Mouse (Mus musculus): Measurements from ENCODE around the gene Rbfox2. TPM values are rescaled to one million over a fixed set of nuclear protein-coding genes. Genes with fewer than 3 reads are reported as not detected.

The Rbfox2 gene
- polyA plus RNA-seq, 1 experiment = 6.1 TPM

- Histone ChIP-seq H3K4me1 (ENCODE audit: control insufficient read depth, insufficient read depth, low read length) (no peaks in the 10 kb centered on the region), H3K27ac (ENCODE audit: control insufficient read depth, insufficient read depth, low read depth, low read length, poor library complexity) (no peak overlapping the region), H3K4me3 (replicated peaks; ENCODE audit: control insufficient read depth, low read depth, low read length) (no peak overlapping the region)
- TF ChIP-seq POLR2A (IDR thresholded peaks at IDR 0.05; ENCODE audit: borderline replicate concordance, control insufficient read depth, low read depth, low read length) (no peak), CTCF (IDR thresholded peaks at IDR 0.05; ENCODE audit: control insufficient read depth, insufficient read depth, low read length) (no peak)
- 83% methylated on average over 9 of the region's 9 CpGs for WGBS
These were observed 190.6 kb downstream of the Rbfox2 start for GRCm38 (mm10) chr15:77116139-77116722.

- 74% methylated on average over 4 of the region's 4 CpGs for WGBS
- H3K4me1 ChIP-seq (ENCODE audit: control insufficient read depth, insufficient read depth, low read length) = no peaks in the 10 kb centered on the region
- no peak for TF ChIP-seq CTCF (IDR thresholded peaks at IDR 0.05; ENCODE audit: control insufficient read depth, insufficient read depth, low read length)
- TF ChIP-seq POLR2A (IDR thresholded peaks at IDR 0.05; ENCODE audit: borderline replicate concordance, control insufficient read depth, low read depth, low read length) = no peak
These were observed 191.3 kb downstream of the Rbfox2 start for GRCm38 (mm10) chr15:77115456-77115855.

GRCm38 (mm10) chr15:77113591-77113990 is 193.2 kb downstream of the Rbfox2 start:
- 78% methylated on average over 9 of the region's 9 CpGs for WGBS
- Histone ChIP-seq H3K4me3 (replicated peaks; ENCODE audit: control insufficient read depth, low read depth, low read length) (no peak overlapping the region), H3K4me1 (ENCODE audit: control insufficient read depth, insufficient read depth, low read length) (no peaks in the 10 kb centered on the region), H3K27ac (ENCODE audit: control insufficient read depth, insufficient read depth, low read depth, low read length, poor library complexity) (no peak overlapping the region)
- TF ChIP-seq CTCF (IDR thresholded peaks at IDR 0.05; ENCODE audit: control insufficient read depth, insufficient read depth, low read length) (no peak), POLR2A (IDR thresholded peaks at IDR 0.05; ENCODE audit: borderline replicate concordance, control insufficient read depth, low read depth, low read length) (no peak)

More at GRCm38 (mm10) chr15:77115456-77115855, 191.3 kb downstream of the Rbfox2 start:
- H3K4me3 ChIP-seq (replicated peaks; ENCODE audit: control insufficient read depth, low read depth, low read length) = no peak overlapping the region
- H3K27ac ChIP-seq (ENCODE audit: control insufficient read depth, insufficient read depth, low read depth, low read length, poor library complexity) = no peak overlapping the region

GRCm38 (mm10) chr15:77112378-77112777 is 194.4 kb downstream of the Rbfox2 start:
- no peaks in the 10 kb centered on the region for H3K4me1 ChIP-seq (ENCODE audit: control insufficient read depth, insufficient read depth, low read length)
- no peak overlapping the region for H3K4me3 ChIP-seq (replicated peaks; ENCODE audit: control insufficient read depth, low read depth, low read length)
- no peak overlapping the region for H3K27ac ChIP-seq (ENCODE audit: control insufficient read depth, insufficient read depth, low read depth, low read length, poor library complexity)
- WGBS = 79% methylated on average over 2 of the region's 2 CpGs
- no peak for TF ChIP-seq POLR2A (IDR thresholded peaks at IDR 0.05; ENCODE audit: borderline replicate concordance, control insufficient read depth, low read depth, low read length)
- no peak for TF ChIP-seq CTCF (IDR thresholded peaks at IDR 0.05; ENCODE audit: control insufficient read depth, insufficient read depth, low read length)

GRCm38 (mm10) chr15:77111924-77112323 is 194.9 kb downstream of the Rbfox2 start:
- 74% methylated on average over 7 of the region's 7 CpGs for WGBS
- TF ChIP-seq POLR2A (IDR thresholded peaks at IDR 0.05; ENCODE audit: borderline replicate concordance, control insufficient read depth, low read depth, low read length) (no peak), CTCF (IDR thresholded peaks at IDR 0.05; ENCODE audit: control insufficient read depth, insufficient read depth, low read length) (no peak)
- Histone ChIP-seq H3K27ac (ENCODE audit: control insufficient read depth, insufficient read depth, low read depth, low read length, poor library complexity) (no peak overlapping the region), H3K4me3 (replicated peaks; ENCODE audit: control insufficient read depth, low read depth, low read length) (no peak overlapping the region), H3K4me1 (ENCODE audit: control insufficient read depth, insufficient read depth, low read length) (no peaks in the 10 kb centered on the region)

- 83% methylated on average over 11 of the region's 11 CpGs for WGBS
- H3K4me3 ChIP-seq (replicated peaks; ENCODE audit: control insufficient read depth, low read depth, low read length) = no peak overlapping the region
- no peak for TF ChIP-seq POLR2A (IDR thresholded peaks at IDR 0.05; ENCODE audit: borderline replicate concordance, control insufficient read depth, low read depth, low read length)
- TF ChIP-seq CTCF (IDR thresholded peaks at IDR 0.05; ENCODE audit: control insufficient read depth, insufficient read depth, low read length) = no peak
- no peaks in the 10 kb centered on the region for H3K4me1 ChIP-seq (ENCODE audit: control insufficient read depth, insufficient read depth, low read length)
- H3K27ac ChIP-seq (ENCODE audit: control insufficient read depth, insufficient read depth, low read depth, low read length, poor library complexity) = no peak overlapping the region
These were observed 196.4 kb downstream of the Rbfox2 start for GRCm38 (mm10) chr15:77110452-77110851.

- H3K4me1 ChIP-seq (ENCODE audit: control insufficient read depth, insufficient read depth, low read length) = no peaks in the 10 kb centered on the region
- no peak overlapping the region for H3K4me3 ChIP-seq (replicated peaks; ENCODE audit: control insufficient read depth, low read depth, low read length)
- H3K27ac ChIP-seq (ENCODE audit: control insufficient read depth, insufficient read depth, low read depth, low read length, poor library complexity) = no peak overlapping the region
- WGBS = 80% methylated on average over 10 of the region's 10 CpGs
- TF ChIP-seq POLR2A (IDR thresholded peaks at IDR 0.05; ENCODE audit: borderline replicate concordance, control insufficient read depth, low read depth, low read length) (no peak), CTCF (IDR thresholded peaks at IDR 0.05; ENCODE audit: control insufficient read depth, insufficient read depth, low read length) (no peak)
These were observed 199.5 kb downstream of the Rbfox2 start for GRCm38 (mm10) chr15:77107169-77107908.

GRCm38 (mm10) chr15:77105273-77105672 is 201.5 kb downstream of the Rbfox2 start:
- H3K4me3 ChIP-seq (replicated peaks; ENCODE audit: control insufficient read depth, low read depth, low read length) = no peak overlapping the region
- 89% methylated on average over 10 of the region's 10 CpGs for WGBS
- TF ChIP-seq CTCF (IDR thresholded peaks at IDR 0.05; ENCODE audit: control insufficient read depth, insufficient read depth, low read length) = no peak
- TF ChIP-seq POLR2A (IDR thresholded peaks at IDR 0.05; ENCODE audit: borderline replicate concordance, control insufficient read depth, low read depth, low read length) = no peak
- no peaks in the 10 kb centered on the region for H3K4me1 ChIP-seq (ENCODE audit: control insufficient read depth, insufficient read depth, low read length)
- no peak overlapping the region for H3K27ac ChIP-seq (ENCODE audit: control insufficient read depth, insufficient read depth, low read depth, low read length, poor library complexity)

Data from bone marrow, adult 2 months (tissue).